Mouse (Mus musculus) induced T-regulatory cell, adult 2 months (primary cell): ENCODE measurements at regions not wholly inside any gene's neighbourhood (a gene's known extent, or its start where the extent isn't known, plus 50 kb on each side); places are given as distances from the start of the nearest gene placed in this dataset.
A peak's percentile ranks its signal among the peaks of the same experiment; 100 is the strongest.

Source experiments
- DNase-seq: peaks from one replicate; pipeline ENCODE4 v3.0.0-alpha.2; 2012; ENCODE audit warnings: low read depth

- peak; percentile 58 for DNase-seq
These were observed 67.2 kb upstream of the Chd2 start for GRCm38 (mm10) chr7:73608804-73609275.

- peak; percentile 74 for DNase-seq
These were observed 66.6 kb upstream of the Chd2 start for GRCm38 (mm10) chr7:73608070-73608803.

GRCm38 (mm10) chr7:73607450-73608005 is 65.9 kb upstream of the Chd2 start:
- DNase-seq, result peak; percentile 72

- peak; percentile 98 for DNase-seq
These were observed 65.2 kb upstream of the Chd2 start for GRCm38 (mm10) chr7:73606677-73607449.

DNA sequence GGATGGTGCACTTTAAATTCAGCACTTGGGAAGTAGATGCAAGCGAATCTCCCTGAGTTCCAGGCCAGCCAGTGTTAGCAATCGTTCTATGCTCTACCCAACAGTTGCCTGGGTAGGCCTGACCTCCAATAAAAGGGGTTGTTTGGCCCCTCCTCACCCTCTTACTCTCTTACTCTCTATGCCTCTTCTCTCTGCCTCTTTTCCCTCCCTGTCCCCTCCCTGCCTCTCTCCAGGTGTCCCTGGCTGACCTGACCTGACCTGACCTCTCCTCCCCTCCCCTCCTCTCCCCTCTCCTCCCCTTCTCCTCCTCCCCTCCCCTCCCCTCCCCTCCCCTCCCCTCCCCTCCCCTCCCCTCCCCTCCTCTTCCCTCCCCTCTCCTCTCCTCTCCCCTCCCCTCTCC is 63.0 kb upstream of the Chd2 start:
- no peak for DNase-seq

DNA sequence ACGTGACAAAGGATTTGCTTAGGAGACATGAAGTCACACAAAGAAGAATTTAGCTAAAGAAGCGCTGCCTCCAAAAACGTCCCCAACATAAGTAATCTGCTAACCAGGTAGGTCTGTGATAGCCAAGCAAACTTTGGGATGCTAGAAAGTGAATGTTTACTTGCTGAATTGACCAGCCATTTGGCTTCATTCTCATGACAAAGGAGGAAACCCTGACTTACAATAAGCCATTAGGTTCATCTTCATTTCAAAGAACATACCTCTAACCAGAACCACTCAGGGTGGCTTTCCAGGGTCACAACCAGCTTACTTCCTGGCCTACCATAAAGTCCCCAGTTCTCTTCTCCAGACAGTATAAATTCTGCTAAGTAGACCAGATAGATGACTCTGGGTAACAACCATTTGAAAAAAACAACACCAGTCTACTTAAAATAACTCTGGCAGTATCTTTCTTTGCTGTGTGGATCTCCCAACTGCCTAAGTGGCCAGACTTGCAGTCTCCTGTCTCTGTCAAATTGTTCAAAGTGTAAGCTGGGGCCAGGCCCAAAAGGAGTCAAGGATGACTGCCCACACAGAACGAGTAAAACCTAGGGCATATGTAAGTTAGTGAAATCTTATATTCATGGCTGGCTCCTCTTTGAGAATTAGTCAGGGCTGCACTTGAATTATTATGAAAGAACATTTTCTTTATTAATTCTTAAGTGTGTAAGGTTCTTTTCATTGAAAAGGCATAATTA is 61.4 kb upstream of the Chd2 start:
- no peak for DNase-seq

DNA sequence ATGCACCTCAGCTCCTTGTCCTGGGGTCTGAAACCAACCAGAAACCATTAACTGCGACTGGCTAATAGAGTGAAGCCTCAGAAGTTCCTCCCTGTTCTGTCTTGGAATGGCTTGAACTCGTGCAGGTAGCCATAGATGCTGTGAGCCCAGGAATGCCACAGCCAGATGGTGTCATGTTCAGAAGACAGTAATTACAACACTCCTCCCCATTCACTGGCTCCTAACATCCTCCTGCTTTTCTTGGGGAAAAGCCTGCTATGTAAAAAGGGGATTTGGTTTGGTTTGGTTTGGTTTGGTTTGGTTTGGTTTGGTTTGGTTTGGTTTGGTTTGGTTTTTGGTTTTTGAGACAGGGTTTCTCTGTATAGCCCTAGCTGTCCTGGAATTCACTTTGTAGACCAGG is 59.7 kb upstream of the Chd2 start:
- DNase-seq, result no peak

DNA sequence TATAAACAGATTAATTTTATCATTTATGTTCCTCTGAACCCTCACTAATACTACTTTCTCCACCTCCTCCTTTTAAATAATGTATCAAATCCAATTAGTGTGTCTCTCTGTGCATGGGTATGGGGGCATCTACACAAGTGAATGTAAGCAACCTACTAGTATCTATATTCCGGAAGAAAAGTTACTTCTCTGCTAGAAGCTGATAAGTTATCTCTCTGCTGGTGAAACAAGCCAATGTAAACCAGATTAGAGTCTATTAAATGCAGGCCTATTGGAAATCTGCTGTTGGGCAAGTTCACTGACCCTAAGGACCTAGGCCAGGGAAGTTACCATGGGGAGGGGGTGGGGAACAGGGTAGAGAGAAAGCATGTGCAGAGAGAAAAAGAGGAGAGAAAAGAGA is 59.1 kb upstream of the Chd2 start:
- DNase-seq, result no peak

- DNase-seq, result peak; percentile 58
These were observed 58.4 kb upstream of the Chd2 start for GRCm38 (mm10) chr7:73600003-73600385.

- no peak for DNase-seq
These were observed 57.8 kb upstream of the Chd2 start for GRCm38 (mm10) chr7:73599354-73600002.

GRCm38 (mm10) chr7:73597968-73598367 is 56.3 kb upstream of the Chd2 start:
- DNase-seq, result peak; percentile 64

- DNase-seq, result peak; percentile 74
These were observed 55.5 kb upstream of the Chd2 start for GRCm38 (mm10) chr7:73596866-73597840.

- DNase-seq, result peak; percentile 75
These were observed 54.8 kb upstream of the Chd2 start for GRCm38 (mm10) chr7:73596415-73596814.

GRCm38 (mm10) chr7:73595860-73596259 is 54.2 kb upstream of the Chd2 start:
- DNase-seq, result no peak

DNA sequence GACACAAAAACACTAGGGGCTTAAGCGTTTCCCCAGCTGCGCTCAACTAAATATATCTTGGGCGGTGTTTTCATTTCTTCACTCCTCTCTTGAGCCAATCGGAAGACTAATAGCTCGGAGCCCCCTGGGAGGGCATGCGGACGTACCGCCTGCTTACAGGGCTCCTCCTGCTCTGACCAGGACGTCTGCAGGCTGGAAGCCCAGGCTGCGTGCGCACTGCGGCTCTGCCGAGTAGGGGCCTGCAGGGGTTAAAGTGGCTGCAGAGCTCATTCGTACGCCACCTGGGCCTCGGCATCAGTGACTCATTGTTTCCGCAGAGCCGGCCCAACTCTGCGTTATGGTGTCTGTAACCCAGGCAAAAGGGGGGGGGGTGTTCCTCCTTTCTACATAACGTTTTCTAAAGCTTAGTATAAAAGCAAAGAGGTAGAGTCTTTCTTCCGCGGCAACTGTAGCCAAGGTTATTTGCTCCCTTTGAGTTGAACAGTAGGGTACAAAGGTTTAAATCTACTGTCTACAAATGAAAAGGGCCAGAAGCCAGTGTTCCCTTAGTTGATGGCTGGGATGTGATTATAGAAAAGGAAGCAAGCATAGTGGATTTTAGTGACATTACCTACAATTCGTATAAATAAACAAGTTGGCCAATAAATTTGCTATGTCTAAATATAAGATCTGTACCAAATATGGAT is 53.7 kb upstream of the Chd2 start:
- peak; percentile 96 for DNase-seq

DNA sequence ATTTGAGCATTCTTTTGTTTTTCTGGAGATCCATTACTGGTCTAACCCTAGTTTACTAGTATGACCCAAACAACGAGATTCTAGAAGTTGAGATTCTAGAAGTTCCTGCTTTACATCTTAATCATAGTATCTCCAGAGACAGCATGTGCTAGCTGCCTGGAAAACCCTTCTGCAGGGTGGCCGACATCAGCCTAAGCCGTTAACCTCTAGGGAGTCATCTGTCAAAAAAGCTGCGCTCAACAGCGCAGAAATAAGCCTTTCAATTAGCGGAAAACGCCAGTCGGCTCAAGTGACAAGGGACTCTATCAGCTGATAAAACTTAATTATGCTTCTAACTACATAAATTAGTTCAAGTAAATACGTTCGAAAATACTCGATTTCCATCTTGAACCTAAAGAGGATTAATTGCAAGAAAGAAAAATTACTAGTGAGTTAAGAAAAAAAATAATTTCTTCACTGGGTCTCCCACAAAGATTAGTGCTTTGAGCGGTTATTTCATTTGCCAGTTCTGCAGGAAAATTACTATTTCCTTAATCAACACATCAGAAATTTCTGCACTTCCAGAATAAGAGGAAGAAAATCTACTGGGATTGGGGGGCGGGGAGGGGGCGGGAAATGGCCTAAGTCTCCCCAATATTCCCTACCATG is 53.0 kb upstream of the Chd2 start:
- DNase-seq, result peak; percentile 81

DNA sequence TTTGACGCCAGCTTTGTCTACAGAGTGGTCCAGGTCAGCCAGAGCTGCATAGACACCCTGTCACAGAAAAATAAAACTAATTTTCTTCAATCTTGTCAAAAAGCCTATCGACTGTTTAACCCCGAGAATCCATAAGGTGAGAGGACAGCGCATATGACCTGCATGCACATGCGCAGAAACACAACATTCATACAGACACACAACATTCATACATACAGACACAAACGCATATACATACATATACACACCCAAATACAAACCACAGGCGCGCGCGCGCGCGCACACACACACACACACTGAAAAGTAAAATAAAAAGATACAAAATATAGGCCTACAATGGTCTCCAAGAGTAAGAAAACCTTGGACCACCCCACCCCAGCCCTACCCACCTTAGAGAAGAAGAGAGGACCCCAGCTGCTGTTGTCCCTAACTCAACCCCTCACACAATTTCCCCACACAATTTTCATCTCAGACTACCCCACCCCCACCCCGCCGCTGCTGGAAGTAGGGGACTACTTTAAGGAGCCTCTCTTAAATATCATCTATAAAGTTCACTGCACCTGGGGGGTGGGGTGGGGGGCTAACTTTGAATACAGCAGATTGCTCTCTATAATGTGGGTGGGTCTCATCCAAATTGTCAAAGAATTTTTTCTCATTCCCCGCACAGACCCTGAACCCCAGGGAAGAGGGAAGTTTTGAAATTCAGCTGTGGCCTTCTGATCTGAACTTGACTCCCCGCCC is 52.2 kb upstream of the Chd2 start:
- peak; percentile 63 for DNase-seq

DNA sequence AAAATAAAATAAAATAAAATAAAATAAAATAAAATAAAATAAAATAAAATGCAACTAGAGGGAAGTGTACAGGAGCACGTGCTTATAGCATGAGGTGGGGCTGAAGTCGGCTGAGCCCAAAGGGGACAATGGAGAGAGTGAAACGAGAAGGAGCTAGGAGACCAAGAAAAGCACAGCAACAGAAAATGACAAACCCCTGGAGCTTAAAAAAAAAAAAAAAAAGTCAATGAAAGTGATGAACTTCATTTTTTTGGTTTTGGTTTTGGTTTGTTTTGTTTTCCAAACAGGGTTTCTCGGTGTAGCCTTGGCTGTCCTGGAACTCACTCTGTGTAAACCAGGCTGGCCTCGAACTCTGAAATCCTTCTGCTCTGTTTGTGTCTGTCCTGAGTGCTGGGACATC is 51.2 kb upstream of the Chd2 start:
- DNase-seq, result peak; percentile 77
